Mouse (Mus musculus) adrenal gland, postnatal 4 days (tissue): ENCODE data around the gene Saxo2. TPM values are rescaled to one million over a fixed set of nuclear protein-coding genes. Genes with fewer than 3 reads are reported as not detected.
A peak's percentile ranks its signal among the peaks of the same experiment; 100 is the strongest.

Source experiments
- DNase-seq, 2 experiments: peaks; one replicate each; pipeline ENCODE4 v3.0.0; 2021 to 2022; ENCODE audit warnings: low spot score in 2 of 2, mixed read lengths in 2 of 2
- long read RNA-seq, 2 experiments: library from polyadenylated mRNA; stranded (forward); transcript quantifications; one replicate each; pipeline ENCODE4 v2.0.0; 2021
- total RNA-seq, 2 experiments: library from RNA; stranded (reverse); gene quantifications; 2 replicates each; pipeline ENCODE4 v1.2.3; 2021

The Saxo2 gene
- 1 to 10 TPM; 3.3 to 3.9 TPM for total RNA-seq
- long read RNA-seq, experiment 1, partial matches to known transcripts: 0 of 4 reads
- long read RNA-seq, experiment 1, other reads (novel, unspliced or antisense): 0 of 4 reads
- long read RNA-seq, experiment 2, partial matches to known transcripts: 1 of 3 reads
- long read RNA-seq, experiment 2, other reads (novel, unspliced or antisense): 0 of 3 reads

DNA sequence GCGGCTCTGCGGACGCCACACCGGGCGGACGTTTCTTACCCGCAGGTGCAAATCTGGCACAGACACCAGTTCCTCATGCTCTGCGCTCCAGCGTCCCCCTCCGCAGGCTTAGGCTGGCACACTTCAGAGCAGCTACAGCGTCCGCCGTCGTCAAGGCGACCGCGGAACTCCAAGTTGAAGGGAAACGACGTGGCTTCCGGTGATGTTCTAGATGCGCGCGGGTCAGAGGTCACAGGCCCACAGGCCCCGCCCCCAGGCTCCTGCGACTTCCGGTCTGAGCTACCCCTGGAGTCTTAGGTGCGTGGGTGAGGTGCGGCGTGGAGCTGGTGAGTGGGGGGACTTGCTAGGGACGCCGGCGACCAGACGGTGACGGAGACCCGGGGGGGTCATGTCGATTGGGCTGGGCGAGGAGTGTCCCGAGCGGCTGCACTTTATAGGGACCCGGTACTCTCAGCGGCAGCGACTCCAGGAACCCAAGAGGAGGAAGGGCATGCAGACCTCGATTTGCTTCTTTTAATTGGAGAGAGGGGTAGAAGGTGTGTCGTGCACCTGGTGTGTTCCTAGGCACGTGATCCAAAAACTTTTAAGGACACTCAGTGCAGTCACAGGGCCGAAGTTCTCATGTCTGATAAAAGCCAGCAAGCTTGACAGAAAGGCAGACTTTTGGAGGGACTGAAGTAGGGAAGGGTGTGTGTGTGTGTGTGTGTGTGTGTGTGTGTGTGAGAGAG, at the start of gene Saxo2, which contains the start of gene Efl1:
Gene Saxo2, minus strand, starts transcription at position 176 of the 728 bp plus-strand sequence.
Gene Efl1, plus strand, starts transcription at position 262 of the 728 bp plus-strand sequence.
- peak; percentile 82 to 91 for DNase-seq

DNA sequence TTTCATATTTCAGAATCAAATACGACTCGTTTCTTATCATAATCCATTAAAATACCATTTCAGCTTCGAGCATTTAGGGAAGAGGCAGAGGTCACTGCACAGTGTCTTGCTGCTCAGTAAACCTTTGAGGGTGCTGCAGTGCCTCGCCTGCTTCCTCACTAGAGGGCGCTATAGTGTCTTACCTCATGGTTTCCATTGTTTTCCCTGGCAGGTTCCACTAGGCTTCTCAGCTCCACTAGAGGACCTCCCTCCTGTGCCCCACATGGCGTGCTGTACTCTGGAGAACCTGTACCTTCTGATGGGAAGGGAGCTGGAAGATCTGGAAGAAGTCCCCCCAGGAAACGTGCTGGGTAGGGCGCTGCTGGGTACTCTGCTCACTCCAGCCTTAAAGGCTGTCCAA, 49.3 kb upstream of the Saxo2 start:
- DNase-seq: no peak

DNA sequence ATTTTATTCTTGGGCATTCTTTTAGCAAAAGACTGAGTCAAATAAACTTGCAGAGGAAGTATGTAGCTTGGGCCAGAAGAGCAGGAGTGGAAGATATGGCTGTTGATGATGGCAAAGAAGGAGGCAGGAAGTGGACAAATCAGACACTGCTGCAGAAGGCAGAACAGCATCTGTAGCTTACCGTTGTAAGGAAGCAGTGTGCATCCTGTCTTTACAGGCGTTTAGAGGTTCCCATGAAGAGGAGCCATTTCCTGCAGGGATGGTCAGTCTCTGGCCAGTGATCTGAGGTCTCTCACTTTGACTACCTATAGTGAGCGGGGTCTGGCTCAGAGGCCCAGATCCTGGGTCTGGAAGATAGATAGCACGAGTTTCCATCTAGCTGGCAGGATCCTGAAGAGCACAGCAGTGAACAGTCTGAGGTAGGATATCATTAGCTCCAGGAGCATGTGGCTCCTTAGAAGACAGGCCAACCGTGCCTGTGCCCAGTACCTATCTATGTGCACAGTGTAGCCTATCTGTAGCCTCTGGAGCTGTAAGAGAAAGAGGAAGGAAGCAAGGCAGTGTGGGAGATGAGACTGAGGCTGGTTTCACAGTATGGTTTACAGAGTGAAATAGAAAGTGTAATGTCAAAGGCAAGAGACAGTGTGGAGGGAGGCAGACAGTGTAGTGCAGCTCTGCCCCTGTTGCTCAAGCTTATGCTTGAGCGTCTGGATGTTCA, 42.9 kb upstream of the Saxo2 start:
- DNase-seq: no peak

DNA sequence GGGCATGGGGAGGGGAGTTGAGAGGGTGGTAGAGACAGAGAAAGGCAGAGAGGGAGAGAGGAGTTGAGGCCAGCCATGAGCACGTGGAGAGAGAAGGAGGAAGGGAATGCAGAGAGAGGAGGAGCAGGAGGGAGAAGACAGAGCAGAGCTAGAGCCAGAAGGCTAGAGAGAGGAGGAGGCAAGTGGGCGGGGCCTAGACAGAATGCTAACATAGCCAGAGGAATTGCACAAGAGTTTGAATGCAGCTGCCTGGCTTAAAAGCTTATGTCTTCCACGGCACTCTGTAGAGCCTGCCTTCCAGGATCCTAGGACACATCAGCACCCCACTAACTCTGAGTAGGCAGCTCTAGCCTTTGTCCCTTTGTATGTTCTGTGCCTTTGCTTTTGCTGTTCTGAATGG, 40.4 kb upstream of the Saxo2 start:
- DNase-seq: no peak

DNA sequence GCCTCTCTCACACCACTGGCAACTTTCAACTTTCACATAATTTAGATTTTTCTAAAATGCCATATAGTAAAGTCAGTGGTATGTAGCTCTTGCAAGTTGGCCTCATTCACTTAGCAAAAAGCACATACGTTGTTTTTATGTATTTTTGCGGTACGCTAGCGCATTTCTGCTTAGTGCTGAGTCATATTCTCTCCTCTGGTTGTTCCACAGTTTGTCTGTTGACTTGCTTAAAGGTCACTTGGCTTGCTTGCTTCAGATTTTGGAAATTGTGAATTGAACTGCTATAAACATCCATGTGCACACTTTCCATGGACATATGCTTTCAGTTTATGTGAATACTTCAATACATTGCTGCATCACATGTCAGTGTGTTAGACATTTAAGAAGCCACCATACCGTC, 31.6 kb upstream of the Saxo2 start:
- DNase-seq: no peak

DNA sequence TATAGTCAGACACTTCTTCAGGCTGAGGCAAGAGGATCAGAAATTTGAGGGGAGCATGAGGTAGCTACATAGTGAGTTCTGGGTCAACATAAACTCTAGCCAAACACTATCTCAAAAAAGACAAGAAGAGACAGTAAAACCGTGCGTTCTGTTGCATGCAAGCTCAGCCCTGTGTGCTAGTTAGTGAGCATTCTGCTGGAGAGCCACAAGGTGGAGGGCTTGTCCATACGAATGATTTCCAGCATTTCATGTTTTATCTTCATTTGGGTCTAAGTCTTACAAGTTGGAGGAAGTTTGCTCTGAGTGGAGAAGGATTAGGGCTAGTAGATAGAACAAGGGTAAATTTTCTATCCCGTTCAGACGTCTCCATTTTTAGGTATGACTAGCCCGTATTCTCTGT, 28.5 kb upstream of the Saxo2 start:
- no peak for DNase-seq

DNA sequence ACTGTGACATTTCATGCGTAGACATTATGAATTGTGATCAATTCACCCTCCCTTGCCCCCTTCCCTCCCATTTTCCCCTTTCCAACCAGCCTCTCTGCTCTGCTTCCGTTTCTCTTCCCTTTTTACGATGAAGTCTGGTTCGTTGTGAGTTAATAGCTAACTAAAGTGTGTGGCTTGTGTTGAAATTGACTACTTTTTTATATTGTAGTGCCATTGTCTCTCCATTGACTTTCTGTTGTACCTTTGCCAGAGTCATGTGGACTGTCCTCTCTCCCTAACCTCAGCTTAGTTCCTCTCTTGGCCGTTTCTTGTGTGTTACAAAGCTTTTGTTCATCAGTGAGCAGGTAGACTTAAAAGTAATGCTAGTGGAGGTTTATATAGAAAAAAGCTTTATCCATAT, 27.7 kb upstream of the Saxo2 start:
- no peak for DNase-seq

DNA sequence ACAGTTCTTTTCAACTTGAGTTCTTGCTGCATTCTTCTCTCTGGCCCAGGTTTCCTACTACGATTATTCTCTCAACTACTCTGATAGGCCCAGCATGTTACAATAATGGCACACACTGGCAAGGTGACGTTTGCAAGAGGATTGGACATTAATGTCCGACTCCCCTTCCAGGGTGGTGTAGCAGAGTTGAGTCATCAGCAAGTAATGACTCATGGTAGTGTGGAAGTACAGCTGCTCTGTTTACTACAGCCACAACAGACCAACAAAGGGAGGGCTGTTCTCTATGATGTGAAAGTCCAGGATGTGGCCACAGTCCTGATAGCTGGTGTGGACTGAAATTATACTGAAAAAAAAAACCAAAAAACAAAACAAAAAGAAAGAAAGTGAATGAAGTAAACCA, 16.3 kb upstream of the Saxo2 start:
- no peak for DNase-seq

DNA sequence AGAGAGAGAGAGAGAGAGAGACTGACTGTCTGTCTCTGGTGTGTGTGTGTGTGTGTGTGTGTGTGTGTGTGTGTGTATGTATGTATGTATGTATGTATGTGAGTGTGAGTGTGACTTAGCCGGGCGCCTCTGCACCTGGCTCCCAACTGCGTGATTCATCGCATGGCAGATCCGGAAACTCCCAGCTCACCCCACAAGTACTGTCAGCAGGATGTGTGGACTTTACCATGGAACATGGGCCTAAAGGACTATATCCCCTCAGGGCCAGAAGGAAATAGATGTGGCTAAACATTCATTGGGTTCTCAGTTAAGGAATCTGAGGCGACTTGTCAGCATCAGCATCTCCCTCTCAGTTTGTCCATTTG, 735 bp upstream of the Saxo2 start:
- DNase-seq: no peak

DNA sequence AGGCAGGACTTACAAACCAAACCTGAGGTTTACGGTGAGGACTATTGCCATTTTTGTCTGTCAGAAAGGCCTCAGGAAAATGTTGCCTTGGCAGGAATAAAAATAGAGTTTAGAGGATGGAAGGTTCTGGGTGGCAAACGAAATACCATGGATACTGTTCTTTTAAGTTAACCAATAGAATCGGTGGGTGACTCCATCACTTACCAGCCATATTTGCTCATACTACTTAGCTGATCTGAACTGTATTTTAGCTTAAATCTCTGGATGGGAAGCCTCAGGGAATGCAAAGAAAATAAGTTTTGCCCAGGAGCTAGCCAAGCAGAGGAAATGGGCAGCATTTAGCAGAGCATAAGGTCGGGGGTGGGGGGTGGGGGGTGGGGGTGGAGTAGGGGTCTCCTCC, 419 bp downstream of the Saxo2 start:
- no peak for DNase-seq

DNA sequence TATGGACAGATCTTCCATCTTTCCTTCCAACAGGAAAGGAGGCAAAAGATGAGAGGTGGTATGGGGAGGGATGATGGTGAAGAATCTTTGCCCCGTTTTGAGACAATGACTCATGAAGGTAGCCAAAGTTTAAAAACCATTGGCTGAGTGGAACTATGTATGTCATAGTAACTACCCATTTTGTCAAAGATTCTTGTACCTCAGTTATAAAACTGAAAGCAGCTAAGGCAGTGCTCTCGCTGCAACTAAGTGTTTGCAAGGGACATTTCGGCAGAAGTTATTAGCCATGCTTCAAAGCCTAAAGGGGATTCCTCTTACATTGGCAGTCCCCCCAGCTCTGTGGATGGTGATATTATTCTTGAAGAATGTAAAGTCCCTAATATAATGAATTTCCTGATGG, 1.1 kb downstream of the Saxo2 start:
- DNase-seq: no peak

DNA sequence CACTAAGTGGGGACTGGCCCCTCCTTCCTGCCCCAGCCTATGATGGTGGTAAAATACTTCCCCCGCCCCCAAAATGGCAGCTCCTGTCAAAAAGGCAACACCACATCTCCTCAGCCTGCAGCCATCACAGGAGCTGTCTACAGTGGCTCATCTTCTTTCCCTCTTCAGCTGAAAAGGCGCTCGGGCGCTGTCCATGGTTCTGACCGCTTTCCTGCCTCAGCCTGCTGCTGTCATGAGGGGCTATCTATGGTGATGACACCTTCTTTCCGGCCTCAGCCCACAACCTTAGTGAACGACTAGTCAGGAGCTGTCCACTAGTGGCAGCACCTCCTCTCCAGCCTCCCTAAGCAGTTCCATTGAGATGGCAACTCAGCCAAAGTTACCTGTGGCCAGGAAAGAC, 23.0 kb downstream of the Saxo2 start:
- peak; percentile 9 to 32 for DNase-seq

DNA sequence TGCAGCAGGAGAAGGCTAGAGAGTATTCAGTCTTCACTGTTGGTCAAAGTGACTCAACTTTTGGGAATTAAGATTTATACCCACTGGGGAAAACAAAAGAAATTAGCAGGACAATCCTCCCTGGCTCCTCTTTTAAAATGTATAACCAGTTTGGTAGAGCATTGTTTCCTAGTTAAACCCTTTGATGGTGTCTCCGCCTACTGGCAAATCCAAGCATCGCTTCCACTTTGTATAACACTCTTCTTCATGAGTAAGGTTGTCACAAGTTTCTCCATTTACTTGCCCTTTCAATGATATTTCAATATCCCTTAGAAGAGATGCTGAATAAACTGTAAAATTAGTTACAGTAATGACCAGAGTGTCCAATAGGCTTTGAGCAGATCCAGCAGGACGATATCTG, 38.7 kb downstream of the Saxo2 start:
- no peak for DNase-seq

DNA sequence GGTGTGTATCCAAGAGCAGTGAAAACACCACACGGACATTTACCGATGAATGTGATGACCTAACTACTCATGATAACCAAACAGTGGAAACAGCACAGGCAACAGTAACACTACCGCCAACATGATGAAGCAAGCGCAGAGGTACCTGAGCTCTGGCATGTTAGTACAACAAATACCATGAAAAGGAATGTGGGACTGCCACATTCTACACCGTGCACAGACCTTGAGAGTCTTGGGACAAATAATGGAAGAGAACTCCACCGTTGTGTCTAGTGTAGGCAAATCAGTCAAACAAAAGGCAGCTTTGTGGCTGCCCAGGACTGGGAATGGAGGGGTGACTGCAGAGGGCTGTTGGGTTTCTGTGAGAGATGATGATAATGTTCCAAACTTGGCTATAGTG, 42.9 kb downstream of the Saxo2 start:
- no peak for DNase-seq

DNA sequence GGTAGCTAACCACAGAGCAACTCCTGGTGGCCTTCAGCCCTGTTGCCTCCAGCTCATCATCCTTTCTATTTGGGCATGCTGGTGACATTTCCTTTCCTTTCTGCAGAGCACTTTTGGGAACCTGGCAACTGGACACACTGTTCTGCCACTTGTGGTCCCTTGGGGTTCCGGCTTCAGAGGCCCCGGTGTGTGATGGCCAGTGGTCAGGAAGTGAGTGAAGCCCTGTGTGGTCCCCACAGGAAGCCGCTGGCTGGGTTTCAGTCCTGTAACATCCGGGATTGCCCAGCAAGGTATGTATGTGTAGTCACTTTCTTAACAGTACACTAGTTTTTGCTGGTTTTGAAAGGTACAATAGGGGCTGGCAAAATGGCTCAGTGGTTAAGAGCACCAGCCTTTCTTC, 46.3 kb downstream of the Saxo2 start:
- DNase-seq: no peak

DNA sequence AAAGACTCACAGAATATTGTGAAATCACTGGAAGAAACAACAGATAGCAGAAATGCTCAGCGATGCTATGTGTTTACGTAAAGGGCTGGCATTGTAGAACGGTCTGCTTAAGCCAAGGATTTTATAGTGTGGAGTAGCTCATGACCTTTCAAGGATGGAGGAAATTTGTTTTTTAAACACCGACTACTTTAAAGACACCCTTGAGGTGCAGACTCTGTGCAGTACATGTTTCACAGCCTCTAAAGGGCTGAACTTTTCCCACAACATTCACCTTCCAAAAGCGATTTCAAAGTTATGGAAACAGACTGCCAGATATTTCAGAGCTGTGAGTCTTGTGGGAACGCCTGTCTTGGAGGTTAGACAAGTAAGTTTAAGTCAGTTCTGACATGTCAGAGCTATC, 57.4 kb downstream of the Saxo2 start:
- no peak for DNase-seq

Other genes with a start within 250 kb of the Saxo2 start
- gene Efl1, start 86 bp upstream of the Saxo2 start, total RNA-seq: 10 to 100 TPM; 20.3 to 24.6 TPM
- 10 to 100 TPM; 10.2 to 13.7 TPM for gene Mex3b, start 218.8 kb upstream of the Saxo2 start, total RNA-seq